In genomic region chr10:17669401-17669800, GRCm38 (mm10) we compare ENCODE assay signal across 28 mouse cellular contexts. TPM values are rescaled to one million over a fixed set of nuclear protein-coding genes. Genes with fewer than 3 reads are reported as not detected.
DNase-seq lines count a peak whose midpoint lies in the region; ATAC-seq and TF ChIP-seq lines count a peak whose summit lies in the region.
"Had no signal": no experiment of that assay in that cellular context is flagged by ENCODE, and none has a peak within 500 bp of the region (broad histone marks: within the 10 kb centered on the region; RNA-seq: fewer than 3 reads in every experiment).

No protein-coding gene starts in this region.

- 40% methylated on average over 9 of the region's 9 CpGs for WGBS in spleen, adult 2 months
- 75% methylated on average over 9 of the region's 9 CpGs for WGBS in lung, adult 2 months

- no peak overlapping the region for H3K27ac ChIP-seq in spleen, adult 2 months (ENCODE audit: insufficient read depth, low read length)
- peak overlapping the region; percentile 56 for H3K27ac ChIP-seq in bone marrow macrophage, adult 2 months (ENCODE audit: insufficient read depth, low read depth, low read length)
- H3K27ac ChIP-seq: heart, adult 2 months; hindbrain, embryonic 14.5 days; neural tube, embryonic 15.5 days had no signal

- TF ChIP-seq POLR2A in spleen, adult 2 months (IDR thresholded peaks at IDR 0.05; ENCODE audit: low read depth, low read length), result no peak
- TF ChIP-seq POLR2A in bone marrow macrophage, adult 2 months (IDR thresholded peaks at IDR 0.05; ENCODE audit: borderline replicate concordance, low read depth, low read length), result no peak
- no peak for TF ChIP-seq POLR2A in lung, adult 2 months (IDR thresholded peaks at IDR 0.05; ENCODE audit: borderline replicate concordance, extremely low read depth, low read depth, low read length)

- H3K4me3 ChIP-seq in spleen, adult 2 months (ENCODE audit: extremely low read depth, insufficient read depth, insufficient read length), result no peak overlapping the region
- no peak overlapping the region for H3K4me3 ChIP-seq in bone marrow macrophage, adult 2 months (ENCODE audit: insufficient read depth, low read length)
- H3K4me3 ChIP-seq in lung, adult 2 months (replicated peaks; ENCODE audit: extremely low read depth, low read depth, low read length), result no peak overlapping the region
- H3K4me3 ChIP-seq: heart, adult 2 months; heart, embryonic 12.5 days; neural tube, embryonic 15.5 days had no signal

- peak; percentile 26 to 30 for DNase-seq in spleen, adult 2 months (ENCODE audit: low read depth in 1 of 2, low spot score in 2 of 2)
- DNase-seq in spleen, adult 18-20 months, result no peak
- no peak for DNase-seq in lung, adult 2 months
- DNase-seq in testis, postnatal 14 days (ENCODE audit: low spot score), result no peak
- DNase-seq: adrenal gland, postnatal 14 days; cerebellum, adult 11-12 months; cerebellum, postnatal 10 days; gastrocnemius, postnatal 36 days; heart, adult 2 months; heart, postnatal 4 days; kidney, adult 11 months; kidney, postnatal 14 days; layer of hippocampus, adult 9-11 months; liver; lung, adult 18-20 months; lung, postnatal 36 days; midbrain, embryonic 14.5 days; right cerebral cortex, adult 18-20 months; thymus, adult 18-20 months; thymus, postnatal 4 days had no signal

- peaks cover 6% of the 10 kb centered on the region; the same call in 1 of the 2 replicates for H3K4me1 ChIP-seq in spleen, adult 2 months (ENCODE audit: control insufficient read depth, insufficient read depth, insufficient read length)
- H3K4me1 ChIP-seq in bone marrow macrophage, adult 2 months (ENCODE audit: control insufficient read depth, insufficient read depth, low read length), result peaks cover 9% of the 10 kb centered on the region
- H3K4me1 ChIP-seq in lung, adult 2 months (ENCODE audit: control insufficient read depth, insufficient read depth, low read length), result no peaks in the 10 kb centered on the region
- H3K4me1 ChIP-seq: heart, embryonic 12.5 days; neural tube, embryonic 15.5 days had no signal

- no peaks in the 10 kb centered on the region for H3K36me3 ChIP-seq in spleen, adult 2 months (ENCODE audit: control insufficient read depth, insufficient read depth, low read length)
- H3K36me3 ChIP-seq: heart, embryonic 12.5 days; neural tube, embryonic 15.5 days had no signal

- TF ChIP-seq CTCF in spleen, adult 2 months (IDR thresholded peaks at IDR 0.05; ENCODE audit: extremely low read depth, insufficient read depth, insufficient read length, insufficient replicate concordance), result no peak
- no peak for TF ChIP-seq CTCF in bone marrow macrophage, adult 2 months (IDR thresholded peaks at IDR 0.05; ENCODE audit: low read depth, low read length)
- no peak for TF ChIP-seq CTCF in lung, adult 2 months (IDR thresholded peaks at IDR 0.05; ENCODE audit: insufficient read depth, low read length)

- peak; percentile 48 to 69; a peak in 3 of 4 replicates for ATAC-seq in hematopoietic stem cell, adult 5-6 weeks (replicated peaks in 1 of 2; ENCODE audit: insufficient read depth in 1 of 2, low FRiP score in 2 of 2, low TSS enrichment in 1 of 2, low read depth in 1 of 2, poor library complexity in 2 of 2, severe bottlenecking in 2 of 2)
- ATAC-seq in neutrophil, adult 5-6 weeks (ENCODE audit: extremely low read depth, insufficient number of reproducible peaks, low FRiP score, poor library complexity, severe bottlenecking), result peak; percentile 95
- ATAC-seq: forebrain, embryonic 14.5 days; inflammation-experienced regulatory T-cells, adult 6 months had no signal

- no peaks in the 10 kb centered on the region for H3K27me3 ChIP-seq in spleen, adult 2 months (ENCODE audit: control insufficient read depth, insufficient read depth, low read length)
- H3K27me3 ChIP-seq: heart, embryonic 12.5 days; neural tube, embryonic 15.5 days had no signal

RNA-seq across cellular contexts. Expression of gene Cited2, which starts 53.6 kb away (rescaled TPM):
- polyA plus RNA-seq in spleen, adult 2 months (2012; rRNA removed), result 34.8 and 52.5 TPM in 2 replicates
- polyA plus RNA-seq in bone marrow macrophage, adult 2 months (2012; ENCODE audit: insufficient read depth, insufficient read length, missing spikeins), result 136 and 143 TPM in 2 replicates
- total RNA-seq in hematopoietic stem cell, adult 5-6 weeks (2017), result 34.3 and 68.7 TPM in 2 replicates
- 46.3 and 63.8 TPM in 2 replicates for total RNA-seq in neutrophil, adult 5-6 weeks (2017)
- polyA plus RNA-seq in lung, adult 2 months (2012; rRNA removed), result 55.0 and 78.3 TPM in 2 replicates

Comparison
In these comparisons a context has a peak if more than half of its experiments do, and no peak if none do; other contexts are left out.
1. DNase-seq: peak in spleen, adult 2 months (2 of 2); none in spleen, adult 18-20 months (0 of 2), lung, adult 2 months (single experiment) and testis, postnatal 14 days (single experiment).